Mouse (Mus musculus) thymus, postnatal 14 days (tissue): ENCODE data around the gene Aktip.
A peak's percentile ranks its signal among the peaks of the same experiment; 100 is the strongest.

Source experiments
- DNase-seq: peaks from one replicate; pipeline ENCODE4 v3.0.0; 2021

Gene Aktip

DNA sequence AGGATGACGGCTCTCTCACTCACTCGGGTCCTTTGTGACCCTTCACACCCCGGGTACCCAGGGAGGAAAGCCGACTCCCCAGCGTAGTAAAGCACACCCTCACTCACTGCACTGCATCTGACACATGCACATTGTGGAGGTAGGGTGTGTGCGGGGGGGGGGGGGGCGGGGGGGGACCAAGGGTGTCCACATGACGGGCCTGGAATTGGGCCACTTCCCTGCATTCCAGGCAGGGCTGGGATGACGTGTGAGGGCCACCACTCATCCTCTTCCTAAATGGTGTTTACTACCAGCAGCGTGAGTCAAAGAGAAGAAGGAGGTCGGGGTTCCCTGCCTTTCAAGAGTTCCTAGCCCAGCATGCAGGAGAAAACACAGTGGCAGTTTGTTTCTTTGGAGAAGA is 11.6 kb downstream of the Aktip start:
- no peak for DNase-seq

- peak; percentile 75 for DNase-seq
These were observed 13.4 kb downstream of the Aktip start for GRCm38 (mm10) chr8:91186372-91186771.

DNA sequence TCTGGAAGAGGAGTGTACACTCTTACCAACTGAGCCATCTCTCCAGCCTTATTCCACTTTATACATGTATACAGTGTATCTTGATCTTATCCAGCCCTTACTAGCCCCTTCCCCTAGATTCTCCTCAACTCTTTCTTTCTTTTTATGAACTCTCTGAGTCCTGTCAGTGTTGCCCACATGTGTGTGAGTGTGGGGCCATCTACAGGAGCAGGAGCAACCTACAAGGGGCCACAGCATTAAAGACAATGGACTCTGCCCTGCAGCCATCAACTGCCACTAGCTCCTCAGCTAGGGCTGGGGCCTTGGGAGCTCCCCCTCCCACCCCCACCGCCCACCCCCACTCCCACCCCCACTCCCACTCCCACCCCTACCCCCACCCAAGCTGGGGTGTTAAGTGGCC is 22.1 kb downstream of the Aktip start:
- no peak for DNase-seq

DNA sequence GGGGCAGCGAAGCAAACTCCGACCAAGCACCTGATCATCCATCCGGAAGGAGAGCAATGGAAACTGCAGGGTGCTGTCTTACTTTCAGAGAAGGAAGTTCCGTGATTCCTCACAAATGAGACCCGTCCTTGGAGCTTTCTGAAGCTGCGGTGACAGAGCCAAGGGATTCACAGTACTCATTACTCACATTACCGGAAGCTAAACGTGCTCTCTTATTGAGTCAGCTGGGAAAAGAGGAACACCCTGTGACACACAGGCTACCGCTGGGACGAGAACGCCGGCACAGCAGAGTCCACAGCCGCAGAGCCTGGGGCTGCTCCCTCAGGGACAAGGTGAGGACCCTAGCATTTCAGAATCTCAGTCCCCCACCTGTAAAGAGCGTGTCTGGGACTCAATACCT is 23.6 kb downstream of the Aktip start:
- no peak for DNase-seq

- no peak for DNase-seq
These were observed 28.2 kb downstream of the Aktip start for GRCm38 (mm10) chr8:91171605-91172004.

DNA sequence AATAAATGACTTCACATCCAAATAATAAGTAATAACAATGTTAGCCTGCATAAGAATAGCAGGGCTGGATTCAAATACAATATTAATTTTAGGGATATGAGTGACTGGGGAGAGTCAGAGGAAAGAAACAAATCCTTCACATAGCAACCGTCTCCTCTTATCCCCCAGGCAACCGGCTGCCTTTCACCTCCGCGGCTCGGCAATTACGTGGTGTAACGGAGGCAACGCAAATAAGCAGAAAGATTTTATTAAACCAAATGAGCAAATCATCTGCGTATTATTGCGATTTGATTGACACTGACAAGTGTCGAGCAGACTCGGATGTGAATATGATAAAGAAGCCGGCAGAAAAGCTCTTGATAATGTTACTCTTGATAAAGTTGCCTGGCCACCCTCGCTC is 28.9 kb downstream of the Aktip start:
- DNase-seq: no peak

- no peak for DNase-seq
These were observed 29.6 kb downstream of the Aktip start for GRCm38 (mm10) chr8:91170152-91170551.

- DNase-seq: peak; percentile 64
These were observed 39.6 kb downstream of the Aktip start for GRCm38 (mm10) chr8:91159959-91160800.

DNA sequence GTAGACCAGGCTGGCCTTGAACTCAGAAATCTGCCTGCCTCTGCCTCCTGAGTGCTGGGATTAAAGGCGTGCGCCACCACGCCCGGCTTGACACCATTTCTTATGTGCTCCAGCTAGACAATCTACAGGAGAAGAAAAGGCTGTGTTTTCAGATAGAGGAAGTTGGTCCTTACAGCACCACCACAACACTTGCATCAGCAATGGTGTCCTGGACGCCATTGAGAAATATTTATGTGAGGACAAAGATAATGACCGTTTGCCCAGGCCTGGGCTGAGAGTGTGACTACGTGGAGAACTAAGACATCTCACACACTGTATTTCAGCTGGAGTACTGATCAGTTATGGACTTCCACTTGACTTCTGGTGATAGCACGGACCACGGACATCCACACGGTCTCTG is 41.2 kb downstream of the Aktip start:
- DNase-seq: no peak

- peak; percentile 35 for DNase-seq
These were observed 45.2 kb downstream of the Aktip start for GRCm38 (mm10) chr8:91154564-91154963.

DNA sequence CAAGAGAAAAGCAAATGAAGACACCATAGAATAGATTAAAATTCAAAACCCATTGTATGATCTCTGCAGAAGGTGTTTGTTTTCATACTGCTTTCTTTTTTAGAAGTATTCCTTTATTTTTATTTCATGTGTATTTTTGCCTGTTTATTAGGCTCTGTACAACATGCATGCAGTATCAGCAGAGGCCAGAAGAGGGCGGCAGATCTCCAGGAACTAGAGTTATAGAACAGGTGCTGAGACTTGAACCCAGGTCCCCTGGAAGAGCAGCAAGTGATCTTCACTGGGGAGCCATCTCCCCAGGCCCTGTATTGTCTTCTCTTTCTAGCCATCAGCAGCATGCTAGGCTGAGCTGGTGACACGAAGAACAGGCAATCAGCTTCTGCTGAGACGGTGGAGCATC is 45.9 kb downstream of the Aktip start:
- DNase-seq: no peak

DNA sequence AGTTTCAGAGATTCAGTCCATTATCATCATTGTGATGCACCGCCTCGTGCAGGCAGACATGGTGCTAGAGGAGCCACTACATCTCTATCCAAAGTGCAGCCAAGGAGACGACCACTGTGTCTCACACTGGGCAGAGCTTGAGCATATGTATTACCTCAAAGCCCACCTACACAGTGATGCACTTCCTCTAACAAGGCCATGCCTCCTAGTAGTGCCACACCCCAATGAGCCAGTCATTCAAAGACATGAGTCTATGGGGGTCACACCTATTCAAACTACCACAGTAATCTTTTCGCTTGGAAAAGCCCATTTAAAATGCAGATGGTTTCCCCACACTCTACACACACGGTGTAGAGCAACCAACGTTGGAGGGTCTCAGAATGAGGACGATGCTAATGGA is 48.2 kb downstream of the Aktip start:
- DNase-seq: no peak

- DNase-seq: no peak
These were observed 50.5 kb downstream of the Aktip start for GRCm38 (mm10) chr8:91149298-91149697.

GRCm38 (mm10) chr8:91148643-91149178 is 51.1 kb downstream of the Aktip start:
- no peak for DNase-seq

DNA sequence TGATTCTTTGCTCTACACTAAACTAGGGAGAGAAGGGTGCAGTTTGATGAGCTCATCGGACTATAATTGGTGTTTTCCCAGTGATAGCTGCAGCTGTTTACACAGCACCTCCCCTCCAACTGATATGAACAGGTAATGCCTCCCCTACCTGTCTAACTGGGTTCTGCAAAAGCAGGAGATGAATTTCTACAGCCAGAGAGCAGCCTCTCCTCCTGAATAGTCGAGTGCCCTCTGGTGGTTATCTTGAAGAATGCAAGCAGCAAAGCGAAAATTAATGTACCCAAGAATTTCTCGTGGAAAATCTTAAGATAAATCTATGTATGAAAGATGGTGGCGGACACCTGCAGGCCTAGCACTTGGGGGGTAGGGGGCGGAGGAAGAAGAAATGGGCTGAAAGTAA is 52.1 kb downstream of the Aktip start:
- peak; percentile 59 for DNase-seq

GRCm38 (mm10) chr8:91140828-91141227 is 58.9 kb downstream of the Aktip start:
- DNase-seq: no peak

DNA sequence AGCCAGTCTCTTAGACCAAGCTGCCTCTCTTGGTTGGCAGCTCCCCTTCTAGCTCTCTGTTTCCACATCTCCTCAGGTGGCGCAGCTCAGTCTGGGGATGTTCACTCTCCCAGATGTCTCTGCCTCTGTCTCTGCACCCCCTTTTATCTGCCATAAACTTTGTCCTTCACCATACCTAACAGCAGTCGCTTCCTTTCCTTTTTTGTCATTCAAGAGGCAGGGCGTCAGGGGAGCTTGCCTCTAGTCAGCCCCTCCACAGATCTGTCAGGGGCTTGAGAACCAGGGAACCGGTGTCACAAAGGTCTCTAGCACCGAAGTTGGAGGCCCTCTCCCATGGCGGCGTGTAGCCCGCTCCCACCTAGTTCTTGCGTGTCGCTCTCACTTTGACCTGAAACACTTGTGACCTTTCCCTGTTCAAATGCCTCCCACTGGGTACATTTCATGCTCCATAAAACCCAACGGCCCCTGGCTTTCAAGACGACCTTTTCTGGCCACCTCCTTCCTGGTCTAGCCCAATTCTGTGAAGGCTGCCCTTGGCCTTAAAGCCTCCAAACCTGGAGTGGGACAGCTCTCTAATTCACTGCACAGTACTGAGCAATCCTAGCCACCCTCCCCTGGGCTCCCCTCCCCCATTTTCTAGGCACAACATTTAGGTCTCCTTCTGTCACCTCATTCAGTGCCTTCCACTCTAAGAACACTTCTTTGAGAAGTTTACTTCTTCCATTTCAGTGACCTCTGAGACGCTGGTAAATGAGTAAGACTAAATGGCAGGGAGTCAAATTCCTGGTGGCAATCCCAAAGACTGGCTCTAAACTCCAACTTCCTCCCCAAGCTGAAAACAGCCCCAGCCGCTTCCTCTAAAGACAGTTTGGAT is 64.2 kb downstream of the Aktip start:
- no peak for DNase-seq

DNA sequence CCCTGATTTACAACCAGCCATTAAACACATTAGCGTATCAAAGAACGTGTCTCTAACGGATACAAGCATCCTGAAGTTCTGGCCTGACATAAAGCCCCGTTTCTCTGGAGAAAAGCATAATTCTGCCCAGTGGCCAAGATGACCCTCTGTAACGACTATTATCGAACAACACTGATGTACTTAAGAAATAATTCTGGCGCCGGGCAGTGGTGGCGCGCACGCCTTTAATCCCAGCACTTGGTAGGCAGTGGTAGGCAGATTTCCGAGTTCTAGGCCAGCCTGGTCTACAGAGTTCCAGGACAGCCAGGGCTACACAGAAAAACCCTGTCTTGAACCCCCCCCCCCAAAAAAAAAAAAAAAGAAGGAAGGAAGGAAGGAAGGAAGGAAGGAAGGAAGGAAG is 65.1 kb downstream of the Aktip start:
- no peak for DNase-seq

GRCm38 (mm10) chr8:91134070-91134475 is 65.7 kb downstream of the Aktip start:
- DNase-seq: peak; percentile 97

GRCm38 (mm10) chr8:91133441-91134069 is 66.2 kb downstream of the Aktip start:
- peak; percentile 87 for DNase-seq

GRCm38 (mm10) chr8:91132731-91133130 is 67.0 kb downstream of the Aktip start:
- no peak for DNase-seq

DNA sequence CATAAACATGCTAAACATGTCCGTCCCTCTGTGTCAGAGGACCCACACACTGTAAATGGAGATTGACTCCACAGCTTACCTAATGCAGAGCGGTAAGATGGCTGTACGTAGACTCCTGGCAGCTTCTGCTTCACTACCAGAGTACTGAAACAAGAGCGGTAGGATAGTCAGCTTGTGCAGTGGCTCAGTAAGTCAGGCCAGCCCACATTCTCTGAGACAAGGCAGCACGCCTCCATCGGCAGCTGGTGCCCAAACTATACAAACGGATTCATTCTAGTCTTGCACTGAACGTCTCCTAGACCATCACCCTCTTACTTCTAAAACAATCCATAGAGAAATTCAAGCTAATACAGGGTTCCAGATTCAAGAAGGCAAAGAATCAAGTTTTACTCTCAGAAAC is 73.0 kb downstream of the Aktip start:
- no peak for DNase-seq

GRCm38 (mm10) chr8:91124315-91124714 is 75.5 kb downstream of the Aktip start:
- DNase-seq: no peak
